Mouse (Mus musculus) kidney, embryonic 16.5 days (tissue): ENCODE data around the gene 1700001C19Rik. TPM values are rescaled to one million over a fixed set of nuclear protein-coding genes. Genes with fewer than 3 reads are reported as not detected.

Experiments
- ATAC-seq: fragments of 200-750 bp; cut with Nextera tagmentation; 2 replicates; pipeline ENCODE4 v1.8.0; 2017; ENCODE audit warnings: moderate TSS enrichment; ENCODE audit not compliant: low FRiP score, low TSS enrichment
- H3K27ac ChIP-seq: fragments of 300-500 bp; sonication (generic); 2 replicates; pipeline ENCODE4 v1.5.1; 2014; ENCODE audit warnings: low read length
- H3K27me3 ChIP-seq: fragments of 300-500 bp; sonication (generic); 2 replicates; pipeline ENCODE4 v1.6.1; 2014; ENCODE audit warnings: low read length, control low read depth, mixed read lengths; ENCODE audit not compliant: insufficient read depth
- H3K36me3 ChIP-seq: fragments of 300-500 bp; sonication (generic); 2 replicates; pipeline ENCODE4 v1.6.1; 2014; ENCODE audit warnings: low read length, control low read depth, mixed read lengths; ENCODE audit not compliant: insufficient read depth
- H3K4me1 ChIP-seq: fragments of 300-500 bp; sonication (generic); 2 replicates; pipeline ENCODE4 v1.6.1; 2014; ENCODE audit warnings: low read length, control low read depth, mixed read lengths; ENCODE audit not compliant: insufficient read depth
- H3K4me2 ChIP-seq: fragments of 300-500 bp; sonication (generic); replicated peaks from 2 replicates; pipeline ENCODE4 v1.6.1; 2014; ENCODE audit warnings: low read depth, low read length
- H3K4me3 ChIP-seq: fragments of 300-500 bp; sonication (generic); 2 replicates; pipeline ENCODE4 v1.5.1; 2014; ENCODE audit warnings: mild to moderate bottlenecking, low read length
- H3K9ac ChIP-seq: fragments of 300-500 bp; sonication (generic); replicated peaks from 2 replicates; pipeline ENCODE4 v1.6.1; 2014; ENCODE audit warnings: low read length
- H3K9me3 ChIP-seq: fragments of 300-500 bp; sonication (generic); 2 replicates; pipeline ENCODE4 v1.6.1; 2016; ENCODE audit warnings: low read length, control low read depth
- WGBS: fragments of 180-500 bp; shearing (Covaris S2); extraction: QIAGEN DNeasy Blood & Tissue Kit; methylation state at CpG from one replicate; pipeline ENCODE4 v1.1.7; 2014; 5-methylcytosine and 5-hydroxymethylcytosine counted together
- polyA plus RNA-seq: library from polyadenylated mRNA; unstranded; fragments of >200 nt; fragmentation: Nextera tagmentation; extraction: Ambion mirVana; gene quantifications from 2 replicates; pipeline ENCODE4 v1.2.1, GENCODE M21; 2015

1700001C19Rik gene
- polyA plus RNA-seq, 1 experiment from 2014 or later: not detected

DNA sequence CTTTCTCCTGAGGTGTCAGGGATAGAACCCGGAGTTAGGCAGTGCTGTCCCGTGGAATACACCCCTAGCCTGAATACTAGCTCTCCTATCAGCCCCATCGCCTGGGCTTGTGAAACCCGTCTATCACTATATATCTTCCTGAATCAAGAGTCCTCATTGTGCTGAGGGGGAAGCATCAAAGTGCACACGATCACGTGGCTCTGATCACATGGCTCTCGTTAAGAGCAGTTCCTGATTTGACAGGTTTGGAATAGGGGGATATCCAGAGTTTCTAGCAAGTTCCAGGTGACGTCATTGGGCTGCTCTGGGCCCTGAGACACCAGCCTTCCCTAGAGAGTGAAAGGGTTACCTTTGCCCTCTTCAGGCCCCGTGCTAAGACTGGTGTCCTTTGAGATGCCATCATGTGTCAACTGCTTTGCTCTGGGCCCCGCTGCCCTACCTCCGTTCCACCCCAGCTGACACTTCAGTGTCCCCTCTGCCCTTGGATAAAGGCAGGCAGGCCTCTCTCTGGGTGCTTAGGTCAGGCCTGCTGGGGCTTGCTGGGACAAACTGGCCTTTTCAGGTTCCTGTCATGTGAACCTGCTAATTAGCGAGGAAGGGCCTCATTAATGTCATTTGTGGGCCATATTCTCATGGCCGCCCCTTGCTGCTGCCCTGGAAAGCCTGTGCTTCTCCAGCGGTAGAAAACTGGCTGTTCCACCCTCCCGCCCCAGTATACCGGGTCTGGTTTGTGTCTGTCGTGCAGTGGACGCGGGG, 4.3 kb upstream of the 1700001C19Rik start:
- no peak for ATAC-seq
- Histone ChIP-seq H3K9me3 (no peaks in the 10 kb centered on the region), H3K27me3 (peaks cover 11% of the 10 kb centered on the region), H3K9ac (no peak overlapping the region), H3K36me3 (no peaks in the 10 kb centered on the region), H3K4me1 (peaks cover 29% of the 10 kb centered on the region), H3K4me3 (no peak overlapping the region), H3K27ac (peak overlapping the region; percentile 74; the same call in 1 of the 2 replicates), H3K4me2 (no peak overlapping the region)
- WGBS: 74% methylated on average over 19 of the region's 19 CpGs

DNA sequence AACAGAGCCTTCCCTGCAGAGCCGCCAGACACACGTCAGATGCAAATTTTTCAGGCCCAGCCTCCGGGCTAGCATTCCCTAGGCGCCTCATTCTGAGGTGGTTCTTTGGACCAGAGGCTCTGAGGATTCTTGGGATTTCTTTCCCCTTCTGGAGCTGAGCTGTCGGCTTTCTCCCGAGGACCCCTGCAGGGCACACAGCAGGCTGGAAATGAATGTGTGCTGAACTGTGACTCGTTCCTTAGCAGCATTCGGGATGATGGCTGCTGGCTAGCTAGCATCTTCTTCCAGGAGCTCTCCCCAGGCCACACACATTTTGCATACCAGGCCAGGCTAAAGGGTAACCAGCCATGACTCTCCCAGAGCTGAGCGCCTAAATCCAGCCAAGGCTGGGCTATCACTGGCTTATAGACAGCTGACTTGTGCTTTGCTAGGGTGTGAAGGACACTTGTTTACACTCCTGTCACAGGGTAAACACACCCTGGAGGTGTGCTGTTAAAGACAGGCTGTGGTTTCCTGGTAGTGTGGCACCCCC, 3.2 kb upstream of the 1700001C19Rik start:
- WGBS: 17% methylated on average over 9 of the region's 9 CpGs
- Histone ChIP-seq H3K27ac (peak overlapping the region; percentile 74), H3K4me1 (peaks cover 35% of the 10 kb centered on the region), H3K4me2 (no peak overlapping the region), H3K9me3 (no peaks in the 10 kb centered on the region), H3K27me3 (peaks cover 14% of the 10 kb centered on the region), H3K36me3 (no peaks in the 10 kb centered on the region), H3K4me3 (no peak overlapping the region), H3K9ac (0 out of 2 replicates have a peak overlapping the region, but pooled peaks have one; percentile 12)
- ATAC-seq: peak; percentile 37; the same call in 1 of the 2 replicates

DNA sequence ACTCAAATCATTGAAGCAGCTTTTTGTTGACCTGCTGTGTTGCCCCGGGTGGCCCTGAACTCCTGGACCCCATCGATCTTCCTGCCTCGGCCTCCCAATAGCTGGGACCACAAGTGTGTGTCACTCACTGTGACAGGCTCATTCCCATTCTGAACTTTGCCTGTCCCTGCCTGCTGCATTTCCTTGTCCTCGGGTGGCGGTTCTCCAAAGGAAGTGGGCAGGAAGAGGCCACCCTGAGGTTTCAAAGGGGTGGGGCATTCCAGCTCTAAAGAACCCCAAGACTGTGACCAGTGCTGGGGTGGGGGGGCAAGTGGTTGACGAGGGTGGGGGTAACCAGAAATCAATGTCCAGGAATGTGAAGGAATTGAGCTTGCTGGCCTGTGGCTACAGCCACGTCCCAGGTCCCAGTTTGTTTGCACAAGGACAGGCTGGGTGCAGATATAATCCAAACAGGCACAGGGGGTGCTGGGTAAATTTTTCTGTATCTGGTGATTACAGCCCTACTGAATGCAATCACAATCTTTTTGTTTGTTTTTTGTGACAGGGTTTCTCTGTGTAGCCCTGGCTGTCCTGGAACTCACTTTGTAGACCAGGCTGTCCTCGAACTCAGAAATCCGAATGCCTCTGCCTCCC, 2.3 kb upstream of the 1700001C19Rik start:
- Histone ChIP-seq H3K4me3 (no peak overlapping the region), H3K27me3 (peaks cover 14% of the 10 kb centered on the region), H3K4me1 (peaks cover 35% of the 10 kb centered on the region), H3K9me3 (no peaks in the 10 kb centered on the region), H3K4me2 (0 out of 2 replicates have a peak overlapping the region, but pooled peaks have one; percentile 3), H3K9ac (no peak overlapping the region), H3K36me3 (no peaks in the 10 kb centered on the region), H3K27ac (peak overlapping the region; percentile 40; the same call in 1 of the 2 replicates)
- ATAC-seq: no peak
- 42% methylated on average over 9 of the region's 9 CpGs for WGBS

DNA sequence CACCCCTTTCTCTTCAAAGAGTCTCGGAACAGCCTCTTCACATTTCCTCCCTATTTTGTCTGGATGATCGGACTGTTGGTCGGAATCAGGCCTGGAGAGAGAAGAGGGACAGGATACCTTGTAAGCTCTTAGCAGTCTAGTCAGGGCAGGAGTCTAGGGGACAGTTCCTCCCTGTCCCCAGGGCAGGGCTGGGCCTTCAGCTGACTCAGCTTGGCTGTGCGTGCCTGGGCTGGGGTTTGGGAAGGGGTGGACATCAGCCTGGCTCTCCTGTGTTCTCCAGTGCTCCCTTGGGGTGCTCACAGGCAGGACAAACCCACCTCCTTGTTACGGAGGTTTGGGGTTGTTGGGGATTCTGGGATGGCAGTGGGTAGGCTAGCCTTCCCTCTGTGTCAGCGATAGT, 1.4 kb upstream of the 1700001C19Rik start:
- H3K4me3 ChIP-seq: no peak overlapping the region
- no peak overlapping the region for H3K9ac ChIP-seq
- no peaks in the 10 kb centered on the region for H3K36me3 ChIP-seq
- ATAC-seq: no peak
- H3K27ac ChIP-seq: no peak overlapping the region; the same call in 1 of the 2 replicates
- H3K27me3 ChIP-seq: peaks cover 14% of the 10 kb centered on the region
- H3K4me1 ChIP-seq: peaks cover 35% of the 10 kb centered on the region
- H3K4me2 ChIP-seq: peak overlapping the region; percentile 90; the same call in 1 of the 2 replicates
- no peaks in the 10 kb centered on the region for H3K9me3 ChIP-seq
- WGBS: 80% methylated on average over 6 of the region's 6 CpGs

DNA sequence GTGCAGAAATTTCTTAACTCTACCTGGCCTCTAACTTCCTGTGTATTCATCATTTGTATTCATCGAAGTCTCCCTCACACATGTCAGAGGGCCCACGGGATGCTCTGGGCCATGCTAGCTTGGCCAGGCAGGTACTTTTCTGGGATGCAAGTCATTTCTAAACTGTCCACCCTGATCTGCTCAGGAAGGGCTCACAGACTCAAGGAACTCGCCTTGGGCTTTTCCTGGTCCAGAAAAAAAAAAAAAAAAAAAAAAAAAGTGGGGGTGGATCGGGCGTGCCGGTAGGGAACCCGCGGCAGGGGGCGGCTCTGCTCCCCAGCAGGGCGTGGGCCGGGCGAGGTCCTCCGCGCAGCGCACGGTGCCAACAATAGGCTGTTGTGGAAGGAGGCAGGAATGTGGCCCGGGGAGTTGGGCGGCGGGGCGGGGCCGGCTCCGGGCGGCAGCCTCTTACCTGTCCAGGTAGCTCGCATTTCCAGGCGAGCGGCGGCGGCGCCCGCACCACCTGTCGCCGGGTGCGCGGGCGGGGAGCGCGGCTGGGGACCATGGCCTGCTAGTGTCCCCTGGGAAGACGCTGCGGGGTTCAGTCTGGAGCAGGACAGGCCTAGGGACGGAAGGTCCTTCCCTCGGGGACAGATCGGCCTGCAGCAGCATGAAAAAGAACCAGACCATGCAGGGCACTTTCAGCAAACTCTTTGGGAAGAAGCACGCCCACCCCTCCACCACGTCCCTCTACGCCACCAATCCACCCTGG, 845 bp downstream of the 1700001C19Rik start, which contains the start of gene AI661453:
Gene AI661453, plus strand, starts transcription at position 460 of the 751 bp plus-strand sequence.
- under 1% methylated on average over 45 of the region's 45 CpGs for WGBS
- H3K4me1 ChIP-seq: peaks cover 34% of the 10 kb centered on the region
- peak within 1 kb of the TSS; percentile 90 for H3K4me2 ChIP-seq

DNA sequence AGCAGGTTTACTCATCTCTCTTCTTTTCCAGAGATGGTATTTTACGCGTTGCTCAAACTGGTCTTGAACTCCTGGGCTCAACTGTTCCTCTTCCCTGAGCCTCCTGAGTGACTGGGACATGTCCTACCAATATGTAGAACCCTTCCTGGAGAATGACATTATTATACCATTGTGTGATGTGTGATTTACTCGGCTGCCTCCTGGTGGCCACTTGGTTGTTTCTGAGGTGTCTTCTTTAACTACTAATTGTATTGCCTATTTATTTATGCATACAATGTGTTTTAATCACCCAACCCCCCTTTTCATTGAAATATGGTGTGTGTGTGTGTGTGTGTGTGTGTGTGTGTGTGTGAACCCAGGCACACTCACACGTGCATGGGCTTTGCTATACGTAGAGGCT, 6.4 kb downstream of the 1700001C19Rik start:
- peaks cover 11% of the 10 kb centered on the region for H3K4me1 ChIP-seq
- H3K27ac ChIP-seq: no peak overlapping the region
- no peaks in the 10 kb centered on the region for H3K36me3 ChIP-seq
- H3K4me2 ChIP-seq: no peak overlapping the region
- no peak for ATAC-seq
- 65% methylated on average over 5 of the region's 5 CpGs for WGBS
- no peaks in the 10 kb centered on the region for H3K9me3 ChIP-seq
- no peak overlapping the region for H3K9ac ChIP-seq
- no peak overlapping the region for H3K4me3 ChIP-seq
- H3K27me3 ChIP-seq: no peaks in the 10 kb centered on the region; the same call in 1 of the 2 replicates

More for the DNA sequence above, 845 bp downstream of the 1700001C19Rik start, which contains the start of gene AI661453:
- Histone ChIP-seq H3K27me3 (peaks cover 14% of the 10 kb centered on the region), H3K27ac (peak within 1 kb of the TSS; percentile 58), H3K4me3 (peak within 1 kb of the TSS; percentile 58), H3K9me3 (no peaks in the 10 kb centered on the region), H3K36me3 (no peaks in the 10 kb centered on the region), H3K9ac (peak within 1 kb of the TSS; percentile 68)
- ATAC-seq: peak; percentile 80

DNA sequence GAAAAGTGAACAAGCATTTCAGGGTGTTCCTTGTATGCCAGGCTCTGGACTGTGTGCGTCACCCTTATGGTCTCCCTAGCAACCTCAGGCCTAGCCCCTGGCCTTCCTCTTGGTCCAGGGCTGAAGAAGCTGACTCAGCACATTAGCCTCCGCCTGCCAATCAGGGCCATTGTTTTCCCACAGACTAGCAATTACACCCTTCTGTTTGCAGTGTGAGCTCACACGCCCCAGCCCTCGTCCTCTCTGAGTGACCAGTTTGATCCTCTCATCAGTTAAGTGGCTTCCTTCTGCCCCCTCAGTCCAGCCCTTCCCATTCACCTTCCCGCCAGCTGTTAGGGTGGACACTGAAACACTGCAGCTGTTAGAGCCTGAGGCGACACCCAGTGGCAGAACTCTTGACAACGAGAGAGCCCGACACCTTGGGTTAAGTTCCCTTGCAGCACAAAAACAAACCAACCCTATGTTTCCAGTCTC, 8.3 kb downstream of the 1700001C19Rik start:
- Histone ChIP-seq H3K4me3 (no peak overlapping the region), H3K27ac (no peak overlapping the region), H3K27me3 (no peaks in the 10 kb centered on the region), H3K9me3 (no peaks in the 10 kb centered on the region), H3K9ac (no peak overlapping the region), H3K4me1 (peaks cover 11% of the 10 kb centered on the region), H3K36me3 (no peaks in the 10 kb centered on the region), H3K4me2 (peak overlapping the region; percentile 13; the same call in 1 of the 2 replicates)
- WGBS: 4% methylated on average over 8 of the region's 8 CpGs
- peak; percentile 87 for ATAC-seq

DNA sequence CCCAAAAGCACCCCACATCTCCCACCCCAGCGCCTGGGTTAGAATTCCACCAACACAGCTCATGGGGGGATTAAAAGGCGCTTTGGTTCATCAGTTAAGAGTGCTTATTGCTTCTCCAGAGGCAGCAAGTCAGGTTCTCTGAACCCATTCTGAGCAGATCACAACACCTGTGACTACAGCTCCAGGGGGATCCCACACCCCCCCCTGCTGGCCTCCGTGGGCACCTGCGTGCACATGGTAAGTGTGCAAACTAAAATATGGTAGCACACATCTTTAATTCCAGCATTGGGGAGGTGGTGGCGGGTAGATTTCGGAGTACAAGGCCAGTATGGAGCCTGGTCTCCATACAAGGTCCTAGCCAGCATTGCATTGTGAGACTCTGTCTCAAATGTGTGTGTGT, 9.9 kb downstream of the 1700001C19Rik start:
- Histone ChIP-seq H3K27me3 (no peaks in the 10 kb centered on the region), H3K36me3 (no peaks in the 10 kb centered on the region), H3K4me2 (no peak overlapping the region), H3K9me3 (no peaks in the 10 kb centered on the region), H3K4me3 (no peak overlapping the region), H3K4me1 (peaks cover 11% of the 10 kb centered on the region), H3K9ac (no peak overlapping the region), H3K27ac (no peak overlapping the region)
- WGBS: 72% methylated on average over 6 of the region's 6 CpGs
- no peak for ATAC-seq

DNA sequence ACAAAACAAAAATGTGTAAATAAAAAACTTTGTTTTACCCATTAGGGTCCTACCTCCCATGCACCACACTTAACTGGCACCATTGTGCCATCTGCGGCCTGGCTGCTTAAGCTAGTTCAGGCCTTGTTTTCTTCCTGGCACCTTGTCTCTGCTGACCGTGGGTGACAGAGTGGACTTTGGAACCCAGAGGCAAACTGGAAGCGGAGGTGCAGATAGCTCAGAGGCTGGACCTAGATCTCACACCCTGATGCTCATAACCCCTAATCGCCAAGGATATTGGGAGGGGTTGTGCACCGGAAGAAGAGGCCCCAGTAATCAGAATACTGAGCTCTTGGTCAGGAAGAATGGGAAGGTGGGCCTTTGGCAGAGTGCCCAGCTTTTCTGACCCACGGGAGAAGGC, 13.0 kb downstream of the 1700001C19Rik start:
- Histone ChIP-seq H3K27me3 (no peaks in the 10 kb centered on the region), H3K9ac (no peak overlapping the region), H3K4me2 (no peak overlapping the region), H3K36me3 (no peaks in the 10 kb centered on the region), H3K9me3 (no peaks in the 10 kb centered on the region), H3K27ac (no peak overlapping the region), H3K4me3 (no peak overlapping the region), H3K4me1 (peaks cover 9% of the 10 kb centered on the region)
- WGBS: 62% methylated on average over 6 of the region's 6 CpGs
- ATAC-seq: no peak
